Mouse (Mus musculus) hindbrain, embryonic 10.5 days (tissue): ENCODE data around the gene Slc25a45. TPM values are rescaled to one million over a fixed set of nuclear protein-coding genes. Genes with fewer than 3 reads are reported as not detected.

Experiments used
- DNase-seq: peaks from one replicate; pipeline ENCODE4 v3.0.0-alpha.2; 2017; ENCODE audit warnings: low spot score
- H3K27ac ChIP-seq: fragments of 300-500 bp; sonication (generic); 2 replicates; pipeline ENCODE4 v1.5.1; 2016; ENCODE audit warnings: mild to moderate bottlenecking, moderate library complexity
- H3K27me3 ChIP-seq: fragments of 300-500 bp; sonication (generic); 2 replicates; pipeline ENCODE4 v1.6.1; 2016; ENCODE audit warnings: mild to moderate bottlenecking; ENCODE audit not compliant: poor library complexity, insufficient read depth, severe bottlenecking
- H3K36me3 ChIP-seq: fragments of 300-500 bp; sonication (generic); 2 replicates; pipeline ENCODE4 v1.6.1; 2016; ENCODE audit warnings: mild to moderate bottlenecking, moderate library complexity
- H3K4me1 ChIP-seq: fragments of 300-500 bp; sonication (generic); replicated peaks from 2 replicates; pipeline ENCODE4 v1.6.1; 2016; ENCODE audit warnings: mild to moderate bottlenecking
- H3K4me3 ChIP-seq: fragments of 300-500 bp; sonication (generic); 2 replicates; pipeline ENCODE4 v1.5.1; 2016; ENCODE audit warnings: mild to moderate bottlenecking, moderate library complexity
- H3K9me3 ChIP-seq: fragments of 300-500 bp; sonication (generic); 2 replicates; pipeline ENCODE4 v1.6.1; 2016; ENCODE audit warnings: mild to moderate bottlenecking, moderate library complexity
- WGBS: fragments of 180-500 bp; shearing (Covaris S2); methylation state at CpG from one replicate; pipeline ENCODE4 v1.1.7; 2016; 5-methylcytosine and 5-hydroxymethylcytosine counted together
- polyA plus RNA-seq: library from polyadenylated mRNA; unstranded; fragments of >200 nt; fragmentation: Nextera tagmentation; extraction: Ambion mirVana; gene quantifications from 2 replicates; pipeline ENCODE4 v1.2.1, GENCODE M21; 2016

Gene Slc25a45
- polyA plus RNA-seq, 1 experiment from 2014 or later = 2.8 TPM

DNA sequence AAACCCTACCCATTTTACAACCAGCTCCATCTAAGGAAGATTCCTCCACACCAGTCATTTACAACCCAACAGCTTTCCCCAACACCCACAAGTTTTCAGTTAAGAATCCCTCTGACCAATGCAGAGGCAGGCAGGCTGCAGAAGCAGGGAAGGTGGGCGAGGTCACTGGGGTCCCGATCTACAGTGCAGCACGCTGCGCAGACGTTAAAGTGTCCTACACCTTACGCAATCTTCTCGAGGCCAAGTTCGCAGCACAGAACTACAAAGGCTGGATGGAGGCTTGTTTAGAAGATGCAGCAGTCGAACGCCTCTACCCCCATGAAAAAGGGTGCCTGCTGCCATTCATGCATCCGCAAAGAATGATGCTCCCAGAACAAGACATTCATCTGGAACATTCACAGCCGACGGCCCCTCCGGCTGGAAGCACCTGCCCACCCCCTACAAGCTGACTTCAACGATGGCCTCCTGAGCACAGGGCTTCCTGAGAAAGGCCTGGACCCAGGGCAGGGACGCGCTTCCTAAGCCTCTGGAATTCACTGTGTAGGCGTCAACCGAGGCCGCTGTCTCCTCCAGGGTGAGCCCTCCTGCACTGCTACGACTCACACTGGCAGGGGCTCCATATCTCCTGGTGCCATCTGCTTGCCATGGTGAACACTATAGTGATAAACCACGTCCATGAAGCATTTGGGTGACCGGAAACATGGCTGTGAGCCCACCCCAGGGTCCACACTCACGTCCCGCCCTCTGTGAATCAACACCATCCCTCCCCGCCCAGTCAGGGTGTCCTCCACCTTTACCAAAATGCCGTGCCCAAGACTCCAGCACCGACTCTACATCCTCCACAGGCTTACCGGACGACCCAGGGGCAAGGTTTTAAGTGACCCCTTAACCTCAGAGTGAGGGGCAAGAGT is 33.6 kb upstream of the Slc25a45 start:
- no peak for DNase-seq
- Histone ChIP-seq H3K27ac (peak overlapping the region; percentile 96), H3K36me3 (no peaks in the 10 kb centered on the region), H3K9me3 (no peaks in the 10 kb centered on the region), H3K27me3 (no peaks in the 10 kb centered on the region), H3K4me1 (peaks cover 98% of the 10 kb centered on the region), H3K4me3 (peak overlapping the region; percentile 48)
- 79% methylated on average over 30 of the region's 30 CpGs for WGBS

DNA sequence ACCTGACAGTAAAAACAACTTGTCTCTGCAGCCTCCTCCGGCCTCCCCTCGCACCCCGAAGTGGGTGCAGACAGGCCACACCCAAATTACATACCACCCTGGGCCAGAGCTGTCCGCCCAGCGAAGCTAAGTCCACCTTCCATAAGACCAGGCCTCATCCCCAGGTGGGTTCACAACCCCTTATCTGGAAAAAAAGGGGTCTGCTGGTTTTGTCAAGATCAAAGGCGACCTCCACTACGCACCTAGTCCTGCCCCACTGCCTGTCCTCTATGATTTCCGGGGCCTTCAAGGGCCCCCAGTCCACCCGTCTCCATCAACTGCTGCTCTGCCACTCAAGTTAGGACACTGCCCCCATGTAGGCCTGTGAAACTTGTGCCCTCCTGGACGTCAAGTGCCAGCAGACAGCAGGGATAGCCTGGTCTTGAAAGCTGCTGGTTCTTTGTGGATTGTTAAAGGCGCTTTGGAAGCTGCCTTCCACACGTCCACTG is 32.7 kb upstream of the Slc25a45 start:
- Histone ChIP-seq H3K27me3 (no peaks in the 10 kb centered on the region), H3K36me3 (no peaks in the 10 kb centered on the region), H3K9me3 (no peaks in the 10 kb centered on the region), H3K27ac (peak overlapping the region; percentile 96), H3K4me1 (peaks cover 100% of the 10 kb centered on the region), H3K4me3 (peak overlapping the region; percentile 48)
- no peak for DNase-seq
- WGBS = 80% methylated on average over 12 of the region's 12 CpGs

DNA sequence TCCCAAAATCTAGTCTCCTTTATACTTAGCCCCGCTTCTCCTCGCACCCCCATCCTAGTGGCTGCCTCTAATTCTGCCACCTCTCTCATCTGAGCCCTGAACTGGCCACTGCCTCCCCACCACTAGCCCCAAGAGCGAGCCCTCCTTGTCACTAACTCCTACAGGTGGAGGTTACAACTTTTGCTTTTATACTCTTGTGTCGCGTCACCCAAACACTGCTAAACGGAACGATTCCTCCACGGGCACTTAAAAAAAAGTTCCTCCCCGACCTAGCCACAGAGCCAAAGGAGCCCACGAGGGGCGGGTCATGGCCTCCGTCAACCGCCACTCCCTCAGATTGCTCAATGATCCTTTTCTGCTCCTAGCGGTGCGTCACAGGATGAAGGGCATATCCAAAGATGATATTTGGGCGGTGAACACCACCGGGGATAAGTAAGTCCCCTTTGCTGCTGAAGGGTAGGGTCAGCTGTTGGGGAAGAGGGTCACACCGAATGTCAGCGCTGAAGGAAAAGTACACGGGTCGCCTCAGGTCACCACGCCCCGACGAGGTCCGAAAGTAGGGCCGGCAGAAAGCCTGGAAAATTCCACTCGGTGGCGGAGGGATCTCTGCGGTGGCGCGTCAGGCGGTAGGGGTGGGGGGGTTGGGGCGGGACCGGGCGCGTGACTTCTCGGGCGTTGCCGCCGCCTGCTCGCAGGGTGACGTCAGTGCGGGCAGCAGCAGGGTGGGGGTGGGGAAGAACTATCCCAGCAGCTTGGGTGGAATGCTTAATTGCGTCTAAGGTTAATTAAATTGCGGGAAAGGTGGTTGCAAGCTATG is 32.1 kb upstream of the Slc25a45 start:
- Histone ChIP-seq H3K27me3 (no peaks in the 10 kb centered on the region), H3K27ac (peak overlapping the region; percentile 96), H3K4me1 (peaks cover 99% of the 10 kb centered on the region), H3K4me3 (peak overlapping the region; percentile 48), H3K9me3 (no peaks in the 10 kb centered on the region), H3K36me3 (no peaks in the 10 kb centered on the region)
- 7% methylated on average over 45 of the region's 45 CpGs for WGBS
- DNase-seq = peak; percentile 94

DNA sequence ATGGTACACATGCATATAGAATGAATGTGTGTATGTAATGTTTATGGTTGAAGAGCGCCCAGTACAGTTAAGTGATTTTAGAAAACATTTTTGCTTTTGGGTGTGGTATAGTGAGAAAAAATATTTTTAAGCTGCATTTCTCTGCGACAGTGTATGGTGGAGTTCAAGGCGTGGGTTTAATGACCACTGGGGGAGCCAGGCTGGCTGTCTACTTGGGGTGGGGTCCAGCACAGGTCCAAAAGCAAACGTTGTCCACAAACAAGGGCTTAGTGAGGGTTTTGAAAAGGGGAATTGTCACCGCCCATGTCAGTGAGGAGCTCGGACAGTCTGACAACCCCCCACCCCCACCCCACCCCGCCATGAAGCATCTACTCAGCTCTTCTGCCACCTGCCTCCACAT is 31.5 kb upstream of the Slc25a45 start:
- Histone ChIP-seq H3K4me3 (peak overlapping the region; percentile 48), H3K27ac (peak overlapping the region; percentile 96), H3K9me3 (no peaks in the 10 kb centered on the region), H3K4me1 (peaks cover 92% of the 10 kb centered on the region), H3K27me3 (no peaks in the 10 kb centered on the region), H3K36me3 (peaks cover under 1% of the 10 kb centered on the region; the same call in 1 of the 2 replicates)
- DNase-seq = no peak
- WGBS = under 1% methylated on average over 7 of the region's 7 CpGs

DNA sequence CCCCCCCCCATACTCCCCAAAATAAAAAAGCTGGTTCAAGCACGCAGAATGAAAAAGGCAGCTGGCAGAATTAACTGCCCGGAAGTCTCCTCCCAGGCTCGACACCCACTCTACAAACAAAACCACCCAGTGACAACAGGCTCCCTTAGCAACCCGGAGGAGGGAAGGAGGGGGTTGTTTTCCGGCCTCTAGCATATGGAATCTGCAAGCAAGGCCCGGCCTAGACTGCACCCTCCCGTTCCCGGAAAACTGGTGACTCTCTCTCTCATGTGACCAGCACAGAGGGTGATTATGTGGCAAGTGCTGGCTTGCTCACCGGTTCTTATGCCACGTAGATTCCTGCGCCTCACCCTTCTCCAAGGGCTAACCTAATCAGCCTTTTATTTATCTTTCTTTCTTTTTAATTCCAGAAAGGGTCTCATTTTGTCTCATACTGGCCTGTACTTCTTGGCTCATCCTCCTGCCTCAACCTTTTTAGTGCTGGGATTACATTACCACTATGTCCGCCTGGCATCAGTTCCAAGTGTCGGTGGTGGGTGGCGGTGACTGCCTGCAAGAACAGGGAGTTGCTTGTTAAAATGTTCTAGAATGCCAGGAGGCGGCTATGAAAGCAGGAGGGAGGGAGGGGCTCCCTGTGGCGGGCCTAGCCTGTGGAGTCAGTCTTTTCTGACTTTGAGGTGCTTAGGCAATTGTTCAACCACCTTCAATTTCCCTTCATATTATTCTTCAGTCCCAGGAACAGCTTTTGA is 30.9 kb upstream of the Slc25a45 start:
- Histone ChIP-seq H3K4me1 (peaks cover 90% of the 10 kb centered on the region), H3K36me3 (peaks cover 6% of the 10 kb centered on the region), H3K9me3 (no peaks in the 10 kb centered on the region), H3K4me3 (peak overlapping the region; percentile 48), H3K27ac (peak overlapping the region; percentile 96), H3K27me3 (no peaks in the 10 kb centered on the region)
- peak; percentile 89 for DNase-seq
- 5% methylated on average over 16 of the region's 16 CpGs for WGBS

DNA sequence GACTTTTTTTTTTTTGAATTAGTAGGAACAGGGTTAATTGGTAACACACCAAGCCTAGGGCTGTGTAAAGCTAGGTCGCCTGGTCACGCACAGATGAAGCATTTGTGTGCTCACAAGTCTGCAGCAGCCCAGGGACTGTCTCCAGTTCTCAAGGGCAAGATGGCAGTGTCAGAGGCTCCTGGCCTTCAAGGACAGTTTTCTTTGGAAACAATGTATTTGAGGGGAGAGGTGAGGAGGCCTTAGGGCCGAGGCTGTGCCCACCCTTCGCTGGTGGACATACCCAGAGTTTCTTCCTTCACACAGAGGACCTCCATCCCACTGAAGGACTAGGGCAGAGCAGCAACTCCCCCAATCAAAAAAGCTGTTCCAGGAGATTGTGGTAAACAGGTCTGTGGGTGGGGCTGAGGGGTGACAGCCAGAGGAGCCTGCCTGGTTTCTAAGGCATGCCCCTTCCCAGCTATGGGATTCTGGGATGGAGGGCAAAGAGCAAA is 30.3 kb upstream of the Slc25a45 start:
- 35% methylated on average over 4 of the region's 4 CpGs for WGBS
- H3K27ac ChIP-seq = peak overlapping the region; percentile 96
- DNase-seq = no peak
- peak overlapping the region; percentile 48 for H3K4me3 ChIP-seq
- peaks cover 13% of the 10 kb centered on the region for H3K36me3 ChIP-seq
- H3K9me3 ChIP-seq = no peaks in the 10 kb centered on the region
- no peaks in the 10 kb centered on the region for H3K27me3 ChIP-seq
- H3K4me1 ChIP-seq = peaks cover 90% of the 10 kb centered on the region

DNA sequence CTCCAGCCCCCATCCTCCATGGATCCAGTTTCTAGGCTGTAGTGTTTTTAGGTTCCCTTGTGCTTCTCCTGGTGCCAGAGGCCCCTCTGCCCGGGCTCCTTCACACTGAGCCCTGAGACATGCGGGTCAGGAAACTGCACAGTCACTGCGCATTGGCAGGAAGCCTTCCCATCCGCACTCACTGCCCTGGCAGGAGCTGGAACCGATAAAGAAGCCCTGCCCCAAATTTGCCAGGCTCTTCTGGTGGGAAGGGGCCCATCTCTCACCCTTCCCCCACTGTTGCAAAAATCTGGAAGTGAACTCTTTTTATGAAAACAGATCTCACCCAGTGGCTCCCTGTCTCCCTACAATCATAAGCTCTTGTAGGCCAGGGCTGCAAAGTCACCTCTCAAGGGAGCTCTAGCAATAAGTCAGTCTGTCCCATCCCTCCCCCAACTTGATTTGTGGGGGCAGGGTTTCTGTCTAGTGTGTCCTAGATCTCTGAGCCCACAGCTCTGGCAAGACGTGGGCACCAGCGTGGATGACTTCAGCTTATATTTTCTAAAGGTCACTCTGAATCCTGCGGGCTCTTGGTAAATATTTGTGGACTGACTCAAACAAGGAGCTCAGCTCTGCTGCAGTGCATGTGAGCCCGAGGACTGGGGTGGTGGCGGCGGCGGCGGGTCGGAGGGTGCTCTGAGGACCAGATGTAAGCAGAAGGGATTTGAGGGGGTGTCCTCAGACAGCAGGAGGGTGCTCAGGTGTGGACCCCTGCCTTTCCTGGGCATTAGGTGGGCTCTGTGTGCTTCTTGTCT is 29.4 kb upstream of the Slc25a45 start:
- H3K9me3 ChIP-seq = no peaks in the 10 kb centered on the region
- H3K27ac ChIP-seq = peak overlapping the region; percentile 96
- peak overlapping the region; percentile 48 for H3K4me3 ChIP-seq
- peaks cover 82% of the 10 kb centered on the region for H3K4me1 ChIP-seq
- peak; percentile 18 for DNase-seq
- 58% methylated on average over 14 of the region's 14 CpGs for WGBS
- H3K27me3 ChIP-seq = no peaks in the 10 kb centered on the region
- peaks cover 21% of the 10 kb centered on the region for H3K36me3 ChIP-seq

DNA sequence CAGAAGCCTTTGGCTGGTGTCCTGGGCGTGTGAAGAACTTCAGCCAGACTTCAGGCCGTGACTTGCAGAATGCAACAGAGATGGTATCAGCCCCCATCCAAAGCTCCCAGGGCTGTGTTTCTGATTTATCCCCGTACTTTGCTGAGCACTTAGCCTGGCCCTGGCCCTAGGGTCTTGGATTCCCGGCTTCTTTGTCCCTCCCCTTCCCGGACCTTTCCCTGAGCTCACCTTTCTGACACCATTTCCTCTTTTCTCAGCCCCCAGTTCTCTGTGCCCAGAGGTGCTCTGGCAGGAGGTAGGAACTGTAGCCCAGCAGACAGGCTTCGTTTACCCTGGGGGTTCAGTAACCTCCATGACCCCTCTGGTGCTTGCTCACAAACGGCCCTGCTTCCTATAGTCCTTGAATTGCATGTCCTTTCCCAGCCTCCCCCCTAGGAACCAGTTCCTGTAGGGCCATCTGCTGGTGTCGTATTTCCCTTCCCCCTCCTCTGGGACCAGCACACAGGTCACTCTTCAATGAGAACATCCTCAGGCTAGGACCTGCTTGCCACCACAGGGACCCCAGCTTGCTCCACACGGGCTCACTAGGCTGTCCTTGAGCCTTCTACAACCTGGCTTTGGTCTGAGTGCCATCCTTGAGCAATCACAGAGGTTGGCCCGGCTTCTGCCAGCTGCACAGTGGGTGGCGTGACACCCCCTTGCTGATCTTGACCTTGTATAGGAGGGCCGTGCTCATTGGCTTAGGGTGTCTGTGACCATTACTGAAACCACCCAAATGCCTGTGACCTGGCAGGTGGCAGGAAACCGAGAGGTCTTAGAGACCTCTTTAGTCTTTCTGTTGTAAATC is 28.6 kb upstream of the Slc25a45 start:
- peak; percentile 48 for DNase-seq
- peak overlapping the region; percentile 48 for H3K4me3 ChIP-seq
- WGBS = 37% methylated on average over 13 of the region's 13 CpGs
- peaks cover 74% of the 10 kb centered on the region for H3K4me1 ChIP-seq
- peaks cover 27% of the 10 kb centered on the region for H3K36me3 ChIP-seq
- no peaks in the 10 kb centered on the region for H3K9me3 ChIP-seq
- H3K27ac ChIP-seq = peak overlapping the region; percentile 96
- H3K27me3 ChIP-seq = no peaks in the 10 kb centered on the region

DNA sequence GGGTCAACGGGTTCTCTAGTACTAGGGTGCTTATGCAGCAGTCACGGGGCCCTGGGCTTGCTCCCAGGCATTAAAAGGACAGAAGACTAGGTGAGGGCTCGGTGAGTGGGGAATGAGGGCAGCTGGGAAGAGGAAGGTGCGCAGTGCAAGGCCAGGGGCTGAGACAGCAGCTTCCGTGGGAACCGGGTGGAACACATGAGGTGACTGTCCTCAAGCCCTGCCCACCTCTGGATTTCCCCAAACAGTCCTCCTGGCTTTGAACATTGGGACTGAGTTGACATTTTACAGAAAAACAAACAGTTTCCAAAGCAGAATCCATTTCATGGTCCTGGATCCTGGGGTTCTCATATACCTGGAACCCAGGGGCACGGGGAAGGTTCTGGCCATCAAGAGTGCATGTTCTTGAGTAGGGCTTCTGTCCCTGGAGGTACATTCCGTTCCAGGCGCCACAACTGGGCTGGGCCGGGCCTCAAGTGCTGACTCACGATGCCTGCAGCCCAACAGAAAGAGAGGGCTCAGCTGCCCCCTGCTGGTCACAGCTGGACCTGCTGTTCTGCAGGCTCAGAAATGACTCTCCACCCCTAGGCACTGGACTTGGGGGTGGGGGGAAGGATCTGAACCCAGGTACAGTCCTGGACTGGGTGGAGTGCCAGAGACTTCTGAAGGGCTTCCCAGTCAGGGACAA is 27.6 kb upstream of the Slc25a45 start:
- Histone ChIP-seq H3K4me1 (peaks cover 64% of the 10 kb centered on the region), H3K27ac (peak overlapping the region; percentile 96), H3K4me3 (peak overlapping the region; percentile 27; the same call in 1 of the 2 replicates), H3K9me3 (no peaks in the 10 kb centered on the region), H3K36me3 (peaks cover 34% of the 10 kb centered on the region), H3K27me3 (no peaks in the 10 kb centered on the region)
- peak; percentile 90 for DNase-seq
- WGBS = 32% methylated on average over 11 of the region's 11 CpGs

DNA sequence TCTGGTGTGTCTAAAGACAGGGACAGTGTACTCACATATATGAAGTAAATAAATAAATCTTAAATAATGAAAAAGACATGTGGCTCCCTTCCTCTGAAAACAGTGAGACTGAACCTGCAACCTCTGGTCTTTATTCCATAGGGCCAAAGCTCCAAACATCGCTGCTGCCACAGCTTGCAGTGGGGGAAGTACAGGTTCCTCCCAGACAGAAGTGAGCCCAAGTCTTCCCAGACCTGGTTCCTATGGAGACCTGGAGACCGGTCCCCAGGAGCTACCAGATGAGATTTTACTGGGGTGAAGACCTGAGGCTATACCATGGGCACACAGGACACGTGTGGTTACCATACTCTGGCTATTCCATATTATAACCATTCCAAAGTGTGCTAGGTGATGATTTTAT is 26.7 kb upstream of the Slc25a45 start:
- Histone ChIP-seq H3K4me3 (no peak overlapping the region), H3K27me3 (no peaks in the 10 kb centered on the region), H3K4me1 (peaks cover 55% of the 10 kb centered on the region), H3K36me3 (peaks cover 43% of the 10 kb centered on the region), H3K27ac (no peak overlapping the region), H3K9me3 (no peaks in the 10 kb centered on the region)
- WGBS = 87% methylated on average over 3 of the region's 3 CpGs
- DNase-seq = no peak
